Mouse (Mus musculus): ENCODE results near the gene Lemd1.
A peak's percentile ranks its signal among the peaks of the same experiment; 100 is the strongest.

Lemd1 gene

GRCm38 (mm10) chr1:132200562-132201510 lies 9.6 kb downstream of the Lemd1 start:
- DNase-seq (ENCODE audit: low spot score): no peak

GRCm38 (mm10) chr1:132201511-132201860 lies 10.3 kb downstream of the Lemd1 start:
- DNase-seq (ENCODE audit: low spot score): no peak

GRCm38 (mm10) chr1:132201936-132202335 lies 10.7 kb downstream of the Lemd1 start:
- DNase-seq (ENCODE audit: low spot score): no peak

- no peak for DNase-seq (ENCODE audit: low spot score)
Observed at GRCm38 (mm10) chr1:132202771-132203170, 11.5 kb downstream of the Lemd1 start.

GRCm38 (mm10) chr1:132205958-132206357 lies 14.7 kb downstream of the Lemd1 start:
- no peak for DNase-seq (ENCODE audit: low spot score)

- DNase-seq (ENCODE audit: low spot score): no peak
Observed at GRCm38 (mm10) chr1:132206828-132207227, 15.6 kb downstream of the Lemd1 start.

- no peak for DNase-seq (ENCODE audit: low spot score)
Observed at GRCm38 (mm10) chr1:132208154-132208553, 16.9 kb downstream of the Lemd1 start.

- no peak for DNase-seq (ENCODE audit: low spot score)
Observed at GRCm38 (mm10) chr1:132209400-132209799, 18.2 kb downstream of the Lemd1 start.

GRCm38 (mm10) chr1:132210922-132211321 lies 19.7 kb downstream of the Lemd1 start:
- DNase-seq (ENCODE audit: low spot score): no peak

- DNase-seq (ENCODE audit: low spot score): no peak
Observed at GRCm38 (mm10) chr1:132211672-132212071, 20.4 kb downstream of the Lemd1 start.

GRCm38 (mm10) chr1:132212218-132212617 lies 21.0 kb downstream of the Lemd1 start:
- DNase-seq (ENCODE audit: low spot score): peak; percentile 1

- DNase-seq (ENCODE audit: low spot score): no peak
Observed at GRCm38 (mm10) chr1:132213076-132213475, 21.8 kb downstream of the Lemd1 start.

GRCm38 (mm10) chr1:132216276-132216675 lies 25.0 kb downstream of the Lemd1 start:
- DNase-seq (ENCODE audit: low spot score): no peak

GRCm38 (mm10) chr1:132221627-132222026 lies 30.4 kb downstream of the Lemd1 start:
- no peak for DNase-seq (ENCODE audit: low spot score)

- no peak for DNase-seq (ENCODE audit: low spot score)
Observed at GRCm38 (mm10) chr1:132222166-132222565, 30.9 kb downstream of the Lemd1 start.

- DNase-seq (ENCODE audit: low spot score): no peak
Observed at GRCm38 (mm10) chr1:132226297-132227080, 35.3 kb downstream of the Lemd1 start.

GRCm38 (mm10) chr1:132229667-132230066 lies 38.4 kb downstream of the Lemd1 start, which contains the start of gene Gm10188:
Gene Gm10188, minus strand, starts transcription at chr1:132229767.
- DNase-seq (ENCODE audit: low spot score): no peak

GRCm38 (mm10) chr1:132231470-132232274 lies 40.4 kb downstream of the Lemd1 start:
- no peak for DNase-seq (ENCODE audit: low spot score)

GRCm38 (mm10) chr1:132233566-132233965 lies 42.3 kb downstream of the Lemd1 start:
- no peak for DNase-seq (ENCODE audit: low spot score)

- no peak for DNase-seq (ENCODE audit: low spot score)
Observed at GRCm38 (mm10) chr1:132234757-132235273, 43.6 kb downstream of the Lemd1 start.

GRCm38 (mm10) chr1:132237585-132238159 lies 46.4 kb downstream of the Lemd1 start:
- peak; percentile 15 for DNase-seq (ENCODE audit: low spot score)

Data from T-cell, adult 2 months (primary cell).